Mouse (Mus musculus): ENCODE measurements around the gene Pomt1. TPM values are rescaled to one million over a fixed set of nuclear protein-coding genes. Genes with fewer than 3 reads are reported as not detected.

The Pomt1 gene
- polyA plus RNA-seq, 1 experiment from 2014 or later: 21.6 TPM

DNA sequence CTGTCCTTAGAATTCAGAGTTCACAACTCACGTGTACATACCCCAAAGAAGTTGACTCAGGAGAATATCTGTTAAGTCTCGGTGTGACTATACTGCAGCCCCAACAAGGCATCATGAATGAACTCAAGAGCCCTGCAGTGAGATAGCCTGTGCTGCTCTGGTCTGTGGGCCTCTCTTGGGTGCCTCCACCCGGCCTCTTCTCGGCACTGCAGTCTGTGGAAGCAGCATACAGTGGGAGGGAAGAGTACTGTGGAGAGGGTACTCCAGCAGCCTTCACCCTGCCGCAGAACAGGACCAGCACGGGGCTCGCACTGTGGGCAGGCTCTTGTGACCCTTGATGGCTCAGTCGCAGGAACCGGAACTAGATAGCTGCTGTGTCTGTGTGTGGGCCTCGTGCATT, 20.8 kb upstream of the Pomt1 start:
- WGBS: 88% methylated on average over 10 of the region's 10 CpGs
- H3K4me3 ChIP-seq (ENCODE audit: low read depth, low read length): no peak overlapping the region
- TF ChIP-seq CTCF (IDR thresholded peaks at IDR 0.05; ENCODE audit: low read depth): no peak
- no peak overlapping the region for H3K4me2 ChIP-seq
- H3K27ac ChIP-seq (ENCODE audit: low read depth): no peak overlapping the region
- ATAC-seq (ENCODE audit: insufficient read depth) (no peak), DNase-seq (no peak)
- no peaks in the 10 kb centered on the region for H3K27me3 ChIP-seq (ENCODE audit: insufficient read depth, low read length)
- H3K9me3 ChIP-seq (ENCODE audit: low read depth, low read length): no peaks in the 10 kb centered on the region
- peaks cover 100% of the 10 kb centered on the region for H3K36me3 ChIP-seq (ENCODE audit: insufficient read depth)
- H3K4me1 ChIP-seq (ENCODE audit: insufficient read depth): no peaks in the 10 kb centered on the region
- no peak overlapping the region for H3K9ac ChIP-seq

DNA sequence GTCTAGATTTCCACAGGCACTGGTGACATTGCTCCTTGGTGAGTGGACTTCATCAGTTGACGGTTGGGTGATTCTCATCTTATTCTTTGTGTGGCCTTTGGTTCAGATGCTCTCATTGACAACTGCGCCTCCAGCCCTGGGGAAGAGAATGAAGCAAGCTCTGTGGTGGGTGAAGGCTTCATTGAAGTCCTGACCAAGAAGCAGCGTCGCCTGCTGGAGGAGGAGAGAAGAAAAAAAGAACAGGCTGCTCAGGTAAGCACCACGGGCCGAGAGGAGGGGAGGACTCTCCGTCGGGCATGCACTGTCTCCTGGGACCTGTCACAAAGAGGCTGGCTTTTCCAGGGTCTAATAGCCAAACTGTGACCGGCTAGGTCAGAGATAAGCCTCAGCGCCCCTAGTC, 19.9 kb upstream of the Pomt1 start:
- Histone ChIP-seq H3K27me3 (ENCODE audit: insufficient read depth, low read length) (no peaks in the 10 kb centered on the region), H3K4me2 (no peak overlapping the region), H3K27ac (ENCODE audit: low read depth) (no peak overlapping the region), H3K9ac (no peak overlapping the region), H3K36me3 (ENCODE audit: insufficient read depth) (peaks cover 100% of the 10 kb centered on the region), H3K9me3 (ENCODE audit: low read depth, low read length) (no peaks in the 10 kb centered on the region), H3K4me3 (ENCODE audit: low read depth, low read length) (no peak overlapping the region), H3K4me1 (ENCODE audit: insufficient read depth) (no peaks in the 10 kb centered on the region)
- no peak for DNase-seq
- 90% methylated on average over 10 of the region's 10 CpGs for WGBS
- ATAC-seq (ENCODE audit: insufficient read depth): no peak
- no peak for TF ChIP-seq CTCF (IDR thresholded peaks at IDR 0.05; ENCODE audit: low read depth)

DNA sequence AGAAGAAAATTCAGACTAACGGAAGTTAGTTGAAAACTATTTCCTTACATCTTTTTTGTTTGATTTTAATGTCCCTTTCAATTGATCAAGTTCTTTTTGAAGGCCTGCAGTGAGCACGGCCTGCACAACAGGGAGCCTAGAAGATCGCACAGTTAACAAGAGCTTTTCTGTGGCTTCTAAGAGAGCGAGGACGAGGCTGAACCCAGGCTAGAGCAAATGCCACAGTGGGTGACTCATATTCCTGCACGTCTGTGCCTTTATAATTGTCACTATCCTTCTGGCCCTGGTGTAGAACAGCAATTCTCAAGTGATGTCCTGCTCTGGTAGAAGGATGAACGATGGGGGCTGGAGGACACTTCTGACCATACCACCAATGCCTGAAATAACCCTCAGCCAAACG, 18.7 kb upstream of the Pomt1 start:
- no peaks in the 10 kb centered on the region for H3K4me1 ChIP-seq (ENCODE audit: insufficient read depth)
- peaks cover 100% of the 10 kb centered on the region for H3K36me3 ChIP-seq (ENCODE audit: insufficient read depth)
- no peak overlapping the region for H3K4me2 ChIP-seq
- no peak overlapping the region for H3K27ac ChIP-seq (ENCODE audit: low read depth)
- H3K27me3 ChIP-seq (ENCODE audit: insufficient read depth, low read length): no peaks in the 10 kb centered on the region
- H3K4me3 ChIP-seq (ENCODE audit: low read depth, low read length): no peak overlapping the region
- no peaks in the 10 kb centered on the region for H3K9me3 ChIP-seq (ENCODE audit: low read depth, low read length)
- no peak for DNase-seq
- 89% methylated on average over 8 of the region's 8 CpGs for WGBS
- no peak for ATAC-seq (ENCODE audit: insufficient read depth)
- no peak for TF ChIP-seq CTCF (IDR thresholded peaks at IDR 0.05; ENCODE audit: low read depth)
- H3K9ac ChIP-seq: no peak overlapping the region

DNA sequence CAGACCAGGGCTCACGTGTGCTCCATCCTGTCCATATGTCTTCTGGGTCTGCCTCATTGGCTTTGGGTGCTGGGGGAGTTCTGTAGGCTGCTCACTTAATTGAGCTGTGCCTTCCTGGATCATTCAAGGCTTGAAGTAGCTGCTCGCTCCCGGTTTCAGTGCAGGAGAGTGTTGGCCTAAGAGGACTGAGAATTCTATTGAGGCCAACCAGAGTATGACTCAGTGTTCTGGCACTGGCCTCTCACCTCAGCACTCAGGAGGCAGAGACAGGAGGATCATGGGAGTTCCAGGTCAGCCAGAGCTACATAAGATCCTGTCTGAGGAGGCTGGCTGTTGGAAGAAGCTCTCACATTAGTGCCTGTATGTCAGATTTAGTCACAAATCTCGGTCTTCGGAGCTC, 18.3 kb upstream of the Pomt1 start:
- 92% methylated on average over 5 of the region's 5 CpGs for WGBS
- Histone ChIP-seq H3K9me3 (ENCODE audit: low read depth, low read length) (no peaks in the 10 kb centered on the region), H3K9ac (no peak overlapping the region)

DNA sequence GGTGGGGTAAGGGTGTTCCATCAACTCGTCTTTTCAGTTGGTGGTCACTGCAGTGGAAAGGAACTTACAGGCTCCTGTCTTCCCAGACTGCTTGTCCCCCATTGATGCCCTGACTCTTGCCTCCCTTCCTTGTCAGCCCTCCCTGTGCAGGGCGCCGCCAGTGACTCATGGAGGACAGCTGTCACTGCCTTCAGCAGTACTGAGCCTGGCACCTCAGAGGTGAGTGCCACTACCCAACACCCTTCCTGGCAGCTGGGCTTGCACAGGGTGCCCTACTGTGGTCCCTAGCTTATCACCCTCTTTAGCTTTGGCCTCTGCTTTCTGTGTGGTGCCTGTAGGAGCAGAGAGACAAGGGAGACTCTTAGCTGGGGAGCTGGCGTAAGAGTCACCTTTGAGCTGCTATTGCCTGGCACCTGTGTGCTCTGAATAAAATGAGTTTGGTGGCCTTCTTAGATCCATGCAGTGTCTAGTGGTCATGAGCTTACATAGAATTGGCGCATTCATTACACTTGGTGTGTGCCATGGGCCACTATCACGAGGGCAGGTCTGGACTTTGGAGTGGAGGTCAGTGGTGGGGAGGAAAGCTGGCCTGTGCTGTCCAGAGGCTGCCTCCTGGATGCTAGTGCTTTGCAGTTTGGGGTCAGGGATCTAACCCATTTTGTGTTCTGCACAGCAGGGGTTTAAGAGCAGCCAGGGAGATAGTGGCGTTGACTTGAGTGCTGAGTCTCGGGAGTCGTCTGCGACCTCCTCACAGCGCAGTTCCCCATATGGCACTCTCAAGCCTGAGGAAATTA, 17.7 kb upstream of the Pomt1 start:
- Histone ChIP-seq H3K27me3 (ENCODE audit: insufficient read depth, low read length) (no peaks in the 10 kb centered on the region), H3K4me2 (no peak overlapping the region), H3K27ac (ENCODE audit: low read depth) (no peak overlapping the region), H3K36me3 (ENCODE audit: insufficient read depth) (peaks cover 100% of the 10 kb centered on the region), H3K9me3 (ENCODE audit: low read depth, low read length) (no peaks in the 10 kb centered on the region), H3K9ac (no peak overlapping the region), H3K4me3 (ENCODE audit: low read depth, low read length) (no peak overlapping the region), H3K4me1 (ENCODE audit: insufficient read depth) (no peaks in the 10 kb centered on the region)
- 85% methylated on average over 11 of the region's 11 CpGs for WGBS
- TF ChIP-seq CTCF (IDR thresholded peaks at IDR 0.05; ENCODE audit: low read depth): no peak
- ATAC-seq (ENCODE audit: insufficient read depth) (no peak), DNase-seq (no peak)

More for the DNA sequence above, 18.3 kb upstream of the Pomt1 start:
- Histone ChIP-seq H3K27ac (ENCODE audit: low read depth) (no peak overlapping the region), H3K36me3 (ENCODE audit: insufficient read depth) (peaks cover 100% of the 10 kb centered on the region), H3K27me3 (ENCODE audit: insufficient read depth, low read length) (no peaks in the 10 kb centered on the region), H3K4me1 (ENCODE audit: insufficient read depth) (no peaks in the 10 kb centered on the region), H3K4me2 (no peak overlapping the region), H3K4me3 (ENCODE audit: low read depth, low read length) (no peak overlapping the region)
- no peak for DNase-seq
- TF ChIP-seq CTCF (IDR thresholded peaks at IDR 0.05; ENCODE audit: low read depth): no peak
- ATAC-seq (ENCODE audit: insufficient read depth): no peak

DNA sequence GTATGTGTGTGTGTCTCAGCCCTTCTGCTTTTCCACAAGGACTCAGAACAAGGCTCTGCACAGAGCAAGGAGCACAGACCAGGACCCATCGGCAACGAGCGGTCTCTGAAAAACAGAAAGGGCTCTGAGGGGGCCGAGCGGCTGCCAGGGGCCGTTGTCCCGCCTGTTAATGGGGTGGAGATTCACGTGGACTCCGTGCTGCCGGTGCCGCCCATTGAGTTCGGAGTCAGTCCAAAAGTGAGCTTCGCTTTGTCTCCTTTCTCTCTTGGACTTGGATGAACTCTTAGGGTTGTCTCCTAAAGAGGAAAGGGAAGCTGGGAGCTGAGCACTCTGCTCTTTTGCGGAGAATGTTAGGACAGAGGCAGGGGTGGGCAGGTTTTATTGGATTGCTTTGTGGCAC, 16.9 kb upstream of the Pomt1 start:
- 92% methylated on average over 14 of the region's 14 CpGs for WGBS

DNA sequence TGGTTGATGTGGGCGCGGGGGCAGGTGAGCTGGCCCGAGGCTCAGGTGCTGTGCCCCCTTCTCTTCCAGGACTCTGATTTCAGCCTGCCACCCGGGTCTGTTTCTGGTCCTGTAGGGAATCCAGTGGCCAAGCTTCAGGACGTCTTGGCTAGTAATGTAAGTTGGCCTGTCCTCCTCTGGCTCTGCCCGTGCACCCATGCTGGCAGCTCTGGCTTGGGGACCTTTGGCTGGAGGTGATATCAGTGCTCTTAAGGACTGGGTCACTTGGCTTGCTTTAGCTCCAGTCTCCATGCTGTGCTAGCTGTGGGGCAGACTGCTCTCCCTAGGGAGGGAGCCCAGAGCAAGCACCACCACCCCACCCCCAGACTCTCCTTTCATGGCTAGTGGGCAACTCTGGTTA, 16.4 kb upstream of the Pomt1 start:
- WGBS: 96% methylated on average over 6 of the region's 6 CpGs
- ATAC-seq (ENCODE audit: insufficient read depth) (no peak), DNase-seq (no peak)
- Histone ChIP-seq H3K9me3 (ENCODE audit: low read depth, low read length) (no peaks in the 10 kb centered on the region), H3K27me3 (ENCODE audit: insufficient read depth, low read length) (no peaks in the 10 kb centered on the region), H3K4me2 (no peak overlapping the region), H3K4me1 (ENCODE audit: insufficient read depth) (no peaks in the 10 kb centered on the region), H3K27ac (ENCODE audit: low read depth) (no peak overlapping the region), H3K9ac (no peak overlapping the region), H3K4me3 (ENCODE audit: low read depth, low read length) (no peak overlapping the region), H3K36me3 (ENCODE audit: insufficient read depth) (peaks cover 100% of the 10 kb centered on the region)
- no peak for TF ChIP-seq CTCF (IDR thresholded peaks at IDR 0.05; ENCODE audit: low read depth)

More for the DNA sequence above, 16.9 kb upstream of the Pomt1 start:
- peaks cover 100% of the 10 kb centered on the region for H3K36me3 ChIP-seq (ENCODE audit: insufficient read depth)
- H3K4me1 ChIP-seq (ENCODE audit: insufficient read depth): no peaks in the 10 kb centered on the region
- H3K27ac ChIP-seq (ENCODE audit: low read depth): no peak overlapping the region
- TF ChIP-seq CTCF (IDR thresholded peaks at IDR 0.05; ENCODE audit: low read depth): no peak
- H3K9me3 ChIP-seq (ENCODE audit: low read depth, low read length): no peaks in the 10 kb centered on the region
- no peak overlapping the region for H3K4me3 ChIP-seq (ENCODE audit: low read depth, low read length)
- no peaks in the 10 kb centered on the region for H3K27me3 ChIP-seq (ENCODE audit: insufficient read depth, low read length)
- ATAC-seq (ENCODE audit: insufficient read depth): no peak
- no peak overlapping the region for H3K4me2 ChIP-seq
- H3K9ac ChIP-seq: no peak overlapping the region
- no peak for DNase-seq

Data from lung, embryonic 14.5 days (tissue).